Mouse (Mus musculus): ENCODE results near the gene Mboat7. TPM values are rescaled to one million over a fixed set of nuclear protein-coding genes. Genes with fewer than 3 reads are reported as not detected.
"Not testable (repeated sequence)": the region's sequence is repeated elsewhere in the genome, so short reads cannot be mapped to it uniquely, and the experiment has no call there.

The Mboat7 gene
- total RNA-seq (2021): 10 to 100 TPM; 17.1 to 17.9 TPM

GRCm38 (mm10) chr7:3692987-3693808, at the start of gene Mboat7:
TSS of gene Mboat7 (minus strand) at chr7:3693523.
- intact Hi-C loops (cut with DNase I): loop anchor here (1.0 to 10.0 kb wide), 5 partner anchors 14 to 1102 kb away; partner anchors contain the start of genes Cnot3, Rdh13 and Rpl28
- DNase-seq (ENCODE audit: low spot score): peak; percentile 94

DNA sequence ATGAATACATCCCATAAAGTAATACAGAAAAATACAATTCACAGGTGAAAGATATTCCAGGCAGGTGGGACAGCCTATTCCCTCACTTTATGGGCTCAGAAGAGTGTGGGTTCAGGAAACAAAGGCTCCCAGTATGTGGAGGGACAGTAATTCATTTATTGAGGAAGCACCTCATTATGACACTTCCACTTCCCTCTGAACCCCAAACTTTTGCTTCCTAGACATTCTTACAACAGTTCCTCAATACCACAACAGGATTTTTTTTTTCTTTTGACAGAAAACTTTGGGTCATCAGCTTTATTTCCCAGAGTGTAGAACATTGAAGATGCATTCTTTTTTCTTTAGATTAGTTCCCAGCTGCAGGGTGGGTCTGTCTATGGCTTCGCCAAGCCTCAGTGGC, 39.4 kb upstream of the Mboat7 start:
- DNase-seq (ENCODE audit: low spot score); intact Hi-C loops (cut with DNase I): not testable (repeated sequence)

- intact Hi-C loops (cut with DNase I); DNase-seq (ENCODE audit: low spot score): not testable (repeated sequence)
Observed at GRCm38 (mm10) chr7:3725459-3725858, 32.1 kb upstream of the Mboat7 start.

- DNase-seq (ENCODE audit: low spot score); intact Hi-C loops (cut with DNase I): not testable (repeated sequence)
Observed at GRCm38 (mm10) chr7:3720268-3720667, 26.9 kb upstream of the Mboat7 start, which contains the start of gene Pirb. TSS of gene Pirb (minus strand) at chr7:3720391.

- no peak for DNase-seq (ENCODE audit: low spot score)
- intact Hi-C loops (cut with DNase I): no loop called here
Observed at GRCm38 (mm10) chr7:3715249-3715648, 21.9 kb upstream of the Mboat7 start.

DNA sequence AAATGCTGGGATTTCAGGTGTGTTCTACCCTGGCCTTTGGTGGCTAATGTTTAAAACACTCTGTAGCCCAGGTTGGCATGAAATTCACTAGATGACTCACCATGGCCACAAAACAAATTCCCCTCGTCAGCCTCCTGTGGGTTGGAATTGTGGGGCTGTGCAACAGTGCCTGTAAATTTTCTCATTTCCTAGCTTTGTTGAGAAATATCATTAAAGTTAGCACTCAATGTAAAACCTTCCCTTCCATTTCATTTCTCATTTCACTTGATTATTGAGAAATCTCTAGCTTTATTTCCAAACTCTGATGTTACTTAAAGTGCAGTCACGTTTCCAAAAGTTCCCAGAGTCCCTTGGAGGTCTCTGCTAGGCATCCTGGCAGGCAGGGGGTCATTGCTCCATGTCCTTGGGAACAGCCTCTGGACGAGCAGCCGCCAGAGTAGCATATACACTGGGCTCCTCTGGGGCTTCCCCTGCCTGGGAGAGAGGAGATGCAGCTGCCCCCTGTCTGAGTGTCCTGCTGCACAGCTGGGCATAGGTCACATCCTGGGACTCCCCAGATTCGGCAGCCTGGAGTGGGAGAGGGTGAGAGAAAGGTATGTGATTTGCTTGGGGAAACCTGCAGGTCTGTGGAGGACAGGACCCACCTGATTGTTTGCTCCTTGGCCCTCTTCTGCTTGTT, 19.1 kb upstream of the Mboat7 start:
- intact Hi-C loops (cut with DNase I): no loop called here
- DNase-seq (ENCODE audit: low spot score): no peak

DNA sequence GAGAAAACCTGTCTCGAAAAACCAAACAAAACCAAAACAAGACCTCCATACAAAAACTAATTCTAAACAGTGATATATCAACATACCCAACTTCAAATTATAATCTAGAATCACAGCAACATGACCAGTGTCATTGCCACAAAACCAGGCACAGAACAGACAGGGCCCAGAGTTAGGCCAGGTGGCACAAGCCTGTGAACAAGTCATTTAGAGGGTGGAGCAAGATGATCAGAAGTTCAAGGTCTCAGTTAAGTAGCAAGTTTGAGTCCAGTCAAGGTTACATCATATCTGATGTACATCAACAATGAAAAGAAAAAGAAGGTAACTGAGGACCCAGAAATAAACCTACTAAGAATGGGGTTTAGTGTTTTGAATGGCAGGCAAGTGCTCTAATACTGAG, 15.7 kb upstream of the Mboat7 start:
- intact Hi-C loops (cut with DNase I): loop anchor here (10.0 kb wide), 3 partner anchors 446 to 946 kb away; partner anchors contain the start of genes Leng9 and Ppp6r1
- DNase-seq (ENCODE audit: low spot score): no peak

- not testable (repeated sequence) for DNase-seq (ENCODE audit: low spot score)
- intact Hi-C loops (cut with DNase I): loop anchor here (10.0 kb wide), 3 partner anchors 446 to 946 kb away; partner anchors contain the start of genes Leng9 and Ppp6r1
Observed at GRCm38 (mm10) chr7:3708447-3708980, 15.2 kb upstream of the Mboat7 start.

DNA sequence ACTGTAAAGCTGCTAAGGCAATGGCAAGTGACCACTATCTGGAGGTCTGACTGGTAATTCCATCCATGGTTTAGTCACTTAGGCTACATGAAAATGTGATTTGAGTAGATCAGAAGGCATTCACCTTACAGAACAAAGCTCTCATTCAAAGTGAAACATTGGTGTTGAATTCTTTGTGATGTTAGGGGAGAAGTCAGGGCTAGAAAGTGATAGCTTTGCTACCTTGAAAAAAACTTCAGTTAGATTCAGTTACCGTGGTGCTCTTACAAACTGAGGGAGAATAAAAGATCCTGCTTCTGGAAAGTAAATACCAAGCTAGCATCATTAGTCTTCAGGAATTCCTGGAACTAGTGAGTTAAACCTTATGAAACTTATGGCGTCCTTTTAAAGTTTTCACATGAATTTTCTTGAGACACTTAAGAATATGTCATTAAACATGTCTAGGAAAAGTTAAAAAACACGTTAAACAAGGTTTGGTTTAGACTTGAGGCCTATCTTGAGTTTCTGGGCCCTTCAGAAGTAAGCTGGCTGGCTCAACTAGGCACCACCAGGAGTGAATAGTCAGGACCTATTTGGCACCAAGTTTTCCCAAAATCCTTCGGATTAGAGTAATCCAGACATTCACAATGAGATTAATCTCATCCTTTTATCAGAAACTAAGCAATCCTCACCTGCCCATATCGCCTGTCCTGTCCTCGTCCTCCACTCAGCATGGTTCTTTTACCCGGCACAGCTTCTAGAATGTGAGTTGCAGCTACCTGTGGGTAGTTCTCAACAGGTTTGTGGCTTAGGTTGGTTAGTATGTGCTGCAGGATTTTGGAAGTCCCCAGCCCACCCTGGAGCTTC, 14.5 kb upstream of the Mboat7 start:
- DNase-seq (ENCODE audit: low spot score): no peak
- intact Hi-C loops (cut with DNase I): loop anchor here (2.0 to 10.0 kb wide), 4 partner anchors 31 to 947 kb away; partner anchors contain the start of genes Leng9, Ppp6r1 and Tmc4

- intact Hi-C loops (cut with DNase I): loop anchor here (2.0 to 10.0 kb wide), 4 partner anchors 30 to 948 kb away; partner anchors contain the start of genes Leng9, Ppp6r1 and Tmc4
- no peak for DNase-seq (ENCODE audit: low spot score)
Observed at GRCm38 (mm10) chr7:3707027-3707426, 13.7 kb upstream of the Mboat7 start.

- intact Hi-C loops (cut with DNase I): loop anchor here (2.0 to 10.0 kb wide), 4 partner anchors 30 to 948 kb away; partner anchors contain the start of genes Leng9, Ppp6r1 and Tmc4
Observed at GRCm38 (mm10) chr7:3706343-3706934, 13.1 kb upstream of the Mboat7 start.

GRCm38 (mm10) chr7:3705911-3706310, 12.6 kb upstream of the Mboat7 start:
- no peak for DNase-seq (ENCODE audit: low spot score)
- intact Hi-C loops (cut with DNase I): loop anchor here (2.0 to 10.0 kb wide), 4 partner anchors 29 to 949 kb away; partner anchors contain the start of genes Leng9, Ppp6r1 and Tmc4

More at GRCm38 (mm10) chr7:3706343-3706934, 13.1 kb upstream of the Mboat7 start:
- no peak for DNase-seq (ENCODE audit: low spot score)

DNA sequence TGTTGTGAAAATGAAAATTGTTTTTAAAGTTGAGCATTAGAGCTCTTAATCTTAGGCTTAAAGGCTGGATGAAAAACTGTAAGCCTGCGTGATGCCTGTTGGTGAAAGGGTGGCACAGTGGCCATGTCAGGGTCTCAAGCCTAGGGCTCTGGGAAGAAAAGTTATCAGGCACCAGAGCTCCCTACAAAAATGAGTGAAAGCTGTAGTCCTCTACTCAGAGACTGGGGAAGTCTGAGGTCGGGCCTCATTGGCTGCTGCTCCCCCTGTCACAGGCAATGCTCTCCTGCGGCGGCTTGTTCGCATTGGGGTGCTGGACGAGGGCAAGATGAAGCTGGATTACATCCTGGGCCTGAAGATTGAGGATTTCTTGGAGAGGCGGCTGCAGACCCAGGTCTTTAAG, 12.1 kb upstream of the Mboat7 start:
- DNase-seq (ENCODE audit: low spot score): not testable (repeated sequence)
- intact Hi-C loops (cut with DNase I): loop anchor here (10.0 kb wide), 3 partner anchors 449 to 949 kb away; partner anchors contain the start of genes Leng9 and Ppp6r1

DNA sequence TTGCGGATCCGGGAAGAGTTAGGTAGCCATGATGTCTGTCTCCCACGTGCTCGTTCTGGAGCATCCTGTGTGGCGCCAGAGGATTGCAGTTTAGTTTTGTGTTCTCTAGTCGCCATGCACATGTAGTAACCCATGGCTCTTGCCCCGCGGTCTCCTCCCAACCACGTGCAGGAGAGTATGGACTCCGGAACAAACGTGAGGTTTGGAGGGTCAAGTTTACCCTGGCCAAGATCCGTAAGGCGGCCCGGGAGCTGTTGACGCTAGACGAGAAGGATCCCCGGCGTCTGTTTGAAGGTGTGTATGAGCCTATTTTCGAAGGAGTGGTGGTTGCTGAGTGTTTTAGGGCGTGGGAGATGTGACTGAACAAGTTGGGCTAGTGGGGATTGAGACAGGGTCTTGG, 11.2 kb upstream of the Mboat7 start:
- DNase-seq (ENCODE audit: low spot score): no peak
- intact Hi-C loops (cut with DNase I): loop anchor here (10.0 kb wide), 3 partner anchors 450 to 950 kb away; partner anchors contain the start of genes Leng9 and Ppp6r1

DNA sequence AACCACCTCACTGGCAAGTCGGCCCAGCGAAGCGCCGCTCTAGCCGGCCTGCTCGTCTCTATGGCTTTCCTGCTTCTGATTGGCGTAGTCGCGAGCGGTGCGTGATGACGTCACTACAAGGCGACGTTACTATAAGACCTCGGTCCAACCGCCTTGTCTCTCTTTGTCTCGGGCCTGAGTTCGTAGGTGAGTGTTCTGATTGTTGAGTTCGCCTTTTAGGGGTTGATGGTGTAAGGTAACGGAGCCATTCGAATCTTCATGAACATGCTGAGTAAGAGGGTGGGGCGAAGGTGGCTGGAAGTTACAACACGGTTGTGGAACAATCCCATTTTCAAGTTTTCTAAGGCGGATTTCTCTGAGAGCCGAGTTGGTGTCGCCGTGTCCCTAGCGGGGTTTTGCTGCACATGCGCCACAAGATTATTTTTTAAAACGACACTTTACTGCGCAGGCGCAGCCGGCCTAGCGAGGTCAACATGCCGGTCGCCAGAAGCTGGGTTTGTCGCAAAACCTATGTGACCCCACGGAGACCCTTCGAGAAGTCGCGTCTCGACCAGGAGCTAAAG, 10.6 kb upstream of the Mboat7 start, which contains the start of gene Rps9:
Gene Rps9, plus strand, starts transcription at position 115 of the 563 bp plus-strand sequence.
- intact Hi-C loops (cut with DNase I): loop anchor here (10.0 kb wide), 3 partner anchors 451 to 951 kb away; partner anchors contain the start of genes Leng9 and Ppp6r1

GRCm38 (mm10) chr7:3703148-3703878, 10.0 kb upstream of the Mboat7 start:
- no peak for DNase-seq (ENCODE audit: low spot score)
- intact Hi-C loops (cut with DNase I): loop anchor here (10.0 kb wide), 3 partner anchors 451 to 951 kb away; partner anchors contain the start of genes Leng9 and Ppp6r1

More for the DNA sequence above, 10.6 kb upstream of the Mboat7 start, which contains the start of gene Rps9:
- DNase-seq (ENCODE audit: low spot score): peak; percentile 93

DNA sequence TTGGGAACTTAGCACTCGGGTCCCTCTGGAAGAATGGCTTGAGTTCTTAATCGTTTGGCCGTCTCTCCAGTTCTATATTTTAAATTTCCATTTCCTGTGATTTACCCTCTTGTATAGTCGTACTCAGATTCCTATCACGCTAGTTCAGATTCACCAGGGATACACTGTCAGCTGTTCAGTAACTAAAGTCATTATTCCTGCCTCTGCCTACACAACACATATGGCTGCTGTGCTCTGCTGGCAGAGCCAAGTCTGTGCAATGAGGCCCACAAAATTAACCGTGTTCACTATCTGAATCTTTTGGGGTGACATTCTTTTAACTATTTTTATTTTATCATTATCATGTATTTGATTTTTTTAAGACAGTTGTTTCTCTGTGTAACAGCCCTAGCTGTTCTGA, 5.1 kb upstream of the Mboat7 start:
- DNase-seq (ENCODE audit: low spot score): no peak
- intact Hi-C loops (cut with DNase I): loop anchor here (10.0 kb wide), 2 partner anchors 746 to 1096 kb away; partner anchors contain the start of genes Rdh13 and Rpl28

Data from heart, postnatal 25 days (tissue).